Mouse (Mus musculus): ENCODE results near the gene Sirpb1a.

- no peak for TF ChIP-seq CTCF (IDR thresholded peaks at IDR 0.05)
- no peak for TF ChIP-seq POLR2A (IDR thresholded peaks at IDR 0.05; ENCODE audit: insufficient read depth, low read depth, low read length)
- no peak for TF ChIP-seq EP300 (IDR thresholded peaks at IDR 0.05; ENCODE audit: insufficient read depth, low read depth, low read length)
Measured at GRCm38 (mm10) chr3:15427917-15428316, 1.6 kb upstream of the Sirpb1a start.
